Mouse (Mus musculus): ENCODE measurements around the gene Vmn1r57.
"Not testable (repeated sequence)": the region's sequence is repeated elsewhere in the genome, so short reads cannot be mapped to it uniquely, and the experiment has no call there.

DNA sequence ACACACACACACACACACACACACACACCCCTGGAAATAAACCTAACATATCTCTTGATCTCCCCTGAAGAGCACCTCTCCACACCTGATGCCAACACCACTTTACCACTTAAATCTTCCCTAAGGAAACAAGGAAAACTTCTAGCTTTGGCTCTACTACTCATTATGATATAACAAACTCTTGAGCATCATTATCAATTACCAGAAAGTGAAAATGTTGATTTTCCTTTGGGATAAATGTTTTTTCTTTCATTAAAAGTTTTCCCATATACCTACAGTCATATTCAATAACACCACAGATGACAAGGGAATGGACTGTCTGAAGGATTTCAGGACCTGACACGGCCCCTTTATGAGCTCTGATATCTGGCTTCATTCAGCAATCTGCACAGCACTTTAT lies at the start of gene Vmn1r57:
- TF ChIP-seq CTCF, EP300 (IDR thresholded peaks at IDR 0.05; ENCODE audit: low read depth): not testable (repeated sequence)
